Mouse (Mus musculus): ENCODE measurements around the gene Grpr.

Grpr gene

DNA sequence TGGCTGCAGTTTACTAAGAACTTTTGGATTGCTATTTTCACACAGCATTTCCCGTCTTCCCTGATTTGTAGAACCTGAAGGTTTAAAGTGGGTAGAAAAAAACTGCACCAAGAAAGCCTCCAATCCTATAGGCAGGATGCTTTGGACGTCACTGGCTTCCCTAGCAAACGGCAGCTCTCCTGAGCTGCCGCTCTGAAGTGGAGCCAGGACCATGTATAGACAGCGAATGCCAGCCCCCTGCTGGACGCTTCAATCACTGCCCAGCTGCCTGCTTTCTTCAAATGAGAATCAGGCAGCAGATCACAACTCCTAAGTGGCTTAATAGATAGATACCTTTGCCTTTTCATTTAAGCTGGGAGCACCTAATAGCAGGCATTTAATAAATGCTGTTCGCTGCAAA, at the start of gene Grpr:
Gene Grpr, minus strand, starts transcription at position 12 of the 400 bp plus-strand sequence.
- DNase-seq, result peak; percentile 49

DNA sequence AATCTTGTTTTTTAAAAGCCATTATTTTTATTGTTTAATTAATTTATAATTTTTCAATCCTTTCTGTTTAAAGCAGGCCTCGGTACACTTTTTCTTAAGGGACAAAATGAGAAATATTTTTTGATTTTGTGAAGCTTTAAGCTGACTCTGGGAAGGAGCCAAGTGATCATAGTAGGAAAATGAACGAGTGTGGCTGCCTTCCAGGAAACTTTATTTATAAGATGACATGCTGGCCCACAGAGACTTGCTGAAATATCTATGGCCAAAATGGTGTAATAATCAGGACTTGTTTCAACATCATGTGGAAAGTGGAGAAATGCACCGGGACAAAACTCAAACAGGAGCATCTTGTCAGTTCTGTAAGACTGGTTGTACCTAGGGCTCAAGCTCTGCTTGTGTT, 11.0 kb upstream of the Grpr start:
- no peak for DNase-seq

DNA sequence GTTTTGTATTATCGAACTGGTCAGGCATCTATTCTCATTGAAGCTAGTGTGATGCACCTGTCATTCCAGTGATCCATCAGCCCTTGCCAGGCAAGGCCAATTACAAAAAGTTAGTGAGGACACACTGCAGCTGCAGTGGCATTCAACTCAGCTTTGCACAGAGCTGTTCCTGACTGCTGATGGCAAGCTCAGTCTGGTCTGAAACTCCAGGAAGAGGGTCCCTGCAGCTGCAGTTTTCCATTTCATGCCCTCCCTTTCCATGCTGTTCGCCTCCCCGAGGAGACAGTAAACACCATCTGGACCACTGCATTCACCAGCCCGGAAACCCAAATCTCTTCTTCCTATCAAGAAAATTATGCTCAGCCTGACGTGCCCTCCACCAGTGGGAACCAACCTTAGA, 2.4 kb downstream of the Grpr start:
- DNase-seq, result no peak

DNA sequence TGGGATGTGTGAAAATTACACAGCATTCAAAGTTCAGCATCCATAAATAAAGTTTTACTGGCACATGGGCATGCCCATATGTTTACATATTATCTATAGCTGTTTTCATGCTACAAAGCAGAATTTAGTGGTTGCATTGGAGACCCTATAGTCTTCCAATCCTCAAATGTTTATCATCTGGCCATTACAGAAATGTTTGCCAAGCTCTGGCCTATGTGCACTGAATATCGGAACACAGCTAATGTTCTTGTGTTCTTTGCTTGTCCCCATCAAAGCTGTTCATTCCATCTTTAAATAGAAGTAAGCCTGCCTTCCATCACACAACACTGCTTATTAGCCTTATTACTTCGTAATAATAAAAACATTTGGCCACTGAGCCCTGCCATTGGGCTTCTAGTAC, 16.6 kb downstream of the Grpr start:
- no peak for DNase-seq

DNA sequence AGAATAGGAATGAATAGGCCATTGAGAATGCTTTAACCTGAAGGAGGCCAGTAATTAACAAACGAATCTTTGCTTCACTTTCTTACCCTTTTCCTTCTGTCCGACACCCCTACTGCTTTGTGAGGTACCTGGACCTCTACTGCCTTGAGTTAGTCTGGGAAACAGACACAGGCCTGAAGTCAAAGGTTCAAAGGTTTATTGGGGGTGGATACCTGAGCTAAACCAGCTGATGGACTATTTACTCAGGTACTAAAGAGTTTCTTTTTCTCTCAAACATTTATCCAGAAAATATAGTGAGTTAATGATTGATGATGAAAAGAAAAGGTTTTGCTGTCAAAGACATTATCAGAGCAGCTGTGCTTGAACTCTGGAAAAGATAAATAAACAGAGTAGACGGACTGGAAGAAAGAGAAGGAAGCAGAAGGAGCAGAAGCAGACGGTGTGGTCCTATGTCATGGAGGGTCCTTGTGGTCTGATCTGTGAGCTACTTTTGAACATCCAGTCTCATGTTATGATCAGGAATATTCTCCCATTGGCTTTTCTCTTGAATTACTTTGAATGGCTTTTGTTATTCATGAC, 30.4 kb downstream of the Grpr start:
- DNase-seq, result no peak

DNA sequence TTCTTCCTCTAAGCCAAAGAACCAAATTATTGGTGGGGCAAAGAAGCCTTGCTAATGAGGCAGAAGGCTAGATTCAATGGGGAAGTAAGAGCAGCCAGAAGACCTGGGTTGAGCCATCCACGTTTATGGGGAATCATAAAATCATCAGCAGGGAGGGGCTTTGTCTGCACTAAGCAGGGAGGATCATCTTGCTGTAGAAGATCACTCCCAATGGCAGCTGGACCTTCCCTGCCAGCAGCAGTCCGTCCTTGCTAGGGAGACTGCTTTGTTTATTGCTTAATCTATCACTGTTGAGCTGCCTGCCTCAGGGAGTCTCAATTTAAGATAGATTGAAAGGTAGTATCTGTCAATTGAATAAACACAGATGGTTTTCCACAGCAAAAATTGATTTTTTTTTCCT, 37.7 kb downstream of the Grpr start:
- DNase-seq, result no peak

DNA sequence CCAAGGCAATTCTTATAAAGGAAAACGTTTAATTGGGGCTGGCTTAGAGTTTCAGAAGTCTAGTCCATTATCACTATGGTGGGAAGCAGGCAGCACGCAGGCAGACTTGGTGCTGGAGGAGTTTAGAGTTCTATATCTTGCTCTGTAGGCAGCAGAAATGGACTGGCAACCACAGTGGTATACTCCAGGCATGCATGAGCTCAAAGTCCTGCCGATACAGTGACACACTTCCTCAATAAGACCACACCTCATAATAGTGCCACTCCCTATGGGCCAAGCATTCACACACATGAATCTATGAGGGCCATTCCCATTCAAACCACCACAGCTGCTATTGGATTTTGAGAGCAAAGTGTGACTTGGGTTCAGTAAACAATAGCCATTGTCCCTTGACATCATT, 47.4 kb downstream of the Grpr start:
- DNase-seq, result no peak
